Mouse (Mus musculus) B cell, adult 2 months (primary cell): ENCODE data around the gene Cachd1.

ENCODE experiments used
- DNase-seq, 2 experiments: peaks; one replicate each; pipeline ENCODE4 v3.0.0; 2022

The Cachd1 gene

GRCm38 (mm10) chr4:100877351-100877750 is 100.9 kb downstream of the Cachd1 start:
- no peak for DNase-seq

- DNase-seq: no peak
Observed at GRCm38 (mm10) chr4:100879414-100879813, 102.9 kb downstream of the Cachd1 start.

- DNase-seq: no peak
Observed at GRCm38 (mm10) chr4:100880075-100880474, 103.6 kb downstream of the Cachd1 start.

GRCm38 (mm10) chr4:100885793-100886742 is 109.6 kb downstream of the Cachd1 start:
- DNase-seq: no peak

- no peak for DNase-seq
Observed at GRCm38 (mm10) chr4:100886743-100887416, 110.4 kb downstream of the Cachd1 start.

- DNase-seq: no peak
Observed at GRCm38 (mm10) chr4:100890106-100890970, 113.9 kb downstream of the Cachd1 start.

- no peak for DNase-seq
Observed at GRCm38 (mm10) chr4:100893739-100894138, 117.3 kb downstream of the Cachd1 start.

- DNase-seq: no peak
Observed at GRCm38 (mm10) chr4:100894142-100894541, 117.7 kb downstream of the Cachd1 start.

- no peak for DNase-seq
Observed at GRCm38 (mm10) chr4:100896260-100897010, 120.0 kb downstream of the Cachd1 start.

GRCm38 (mm10) chr4:100897943-100898342 is 121.5 kb downstream of the Cachd1 start:
- DNase-seq: no peak

GRCm38 (mm10) chr4:100909694-100910340 is 133.3 kb downstream of the Cachd1 start:
- no peak for DNase-seq

GRCm38 (mm10) chr4:100910605-100911330 is 134.3 kb downstream of the Cachd1 start:
- DNase-seq: no peak

GRCm38 (mm10) chr4:100911658-100912057 is 135.2 kb downstream of the Cachd1 start:
- DNase-seq: no peak

- no peak for DNase-seq
Observed at GRCm38 (mm10) chr4:100913666-100914065, 137.2 kb downstream of the Cachd1 start.

- no peak for DNase-seq
Observed at GRCm38 (mm10) chr4:100914532-100914931, 138.1 kb downstream of the Cachd1 start.

- DNase-seq: no peak
Observed at GRCm38 (mm10) chr4:100915093-100915492, 138.6 kb downstream of the Cachd1 start.

GRCm38 (mm10) chr4:100917511-100917910 is 141.0 kb downstream of the Cachd1 start:
- DNase-seq: no peak

GRCm38 (mm10) chr4:100920413-100920812 is 143.9 kb downstream of the Cachd1 start:
- DNase-seq: no peak

- no peak for DNase-seq
Observed at GRCm38 (mm10) chr4:100922816-100923554, 146.5 kb downstream of the Cachd1 start.

- no peak for DNase-seq
Observed at GRCm38 (mm10) chr4:100923598-100923997, 147.1 kb downstream of the Cachd1 start.
